Mouse (Mus musculus): ENCODE data around the gene Gm20388. TPM values are rescaled to one million over a fixed set of nuclear protein-coding genes. Genes with fewer than 3 reads are reported as not detected.

Gene Gm20388
- polyA plus RNA-seq, 1 experiment from 2014 or later, result 2.5 TPM

GRCm38 (mm10) chr8:122935118-122935517 lies 3024.5 kb downstream of the Gm20388 start:
- H3K27me3 ChIP-seq (ENCODE audit: low read depth, poor library complexity, severe bottlenecking), result no peaks in the 10 kb centered on the region
- H3K4me1 ChIP-seq, result peaks cover 27% of the 10 kb centered on the region
- no peak overlapping the region for H3K27ac ChIP-seq
- H3K4me3 ChIP-seq, result no peak overlapping the region
- no peaks in the 10 kb centered on the region for H3K9me3 ChIP-seq (replicated peaks)
- DNase-seq (ENCODE audit: low spot score), result no peak
- WGBS, result 89% methylated on average over 1 of the region's 1 CpGs
- no peaks in the 10 kb centered on the region for H3K36me3 ChIP-seq

- H3K27ac ChIP-seq, result no peak overlapping the region
- DNase-seq (ENCODE audit: low spot score), result no peak
- H3K9me3 ChIP-seq (replicated peaks), result no peaks in the 10 kb centered on the region
- 0 out of 2 replicates have a peak, but pooled peaks cover 1% of the 10 kb centered on the region for H3K36me3 ChIP-seq
- no peak overlapping the region for H3K4me3 ChIP-seq
- WGBS, result 88% methylated on average over 3 of the region's 3 CpGs
- H3K27me3 ChIP-seq (ENCODE audit: low read depth, poor library complexity, severe bottlenecking), result no peaks in the 10 kb centered on the region
- H3K4me1 ChIP-seq, result peaks cover 27% of the 10 kb centered on the region
Measured at GRCm38 (mm10) chr8:122935912-122936311, 3025.3 kb downstream of the Gm20388 start.

GRCm38 (mm10) chr8:122937545-122938053 lies 3027.0 kb downstream of the Gm20388 start:
- Histone ChIP-seq H3K4me1 (peaks cover 24% of the 10 kb centered on the region), H3K27ac (peak overlapping the region; percentile 54; the same call in 1 of the 2 replicates), H3K4me3 (no peak overlapping the region), H3K36me3 (0 out of 2 replicates have a peak, but pooled peaks cover 3% of the 10 kb centered on the region), H3K27me3 (ENCODE audit: low read depth, poor library complexity, severe bottlenecking) (no peaks in the 10 kb centered on the region), H3K9me3 (replicated peaks) (no peaks in the 10 kb centered on the region)
- WGBS, result 95% methylated on average over 2 of the region's 2 CpGs
- DNase-seq (ENCODE audit: low spot score), result no peak

- DNase-seq (ENCODE audit: low spot score), result no peak
Measured at GRCm38 (mm10) chr8:122938170-122938569, 3027.5 kb downstream of the Gm20388 start.

GRCm38 (mm10) chr8:122938591-122938990 lies 3027.9 kb downstream of the Gm20388 start:
- Histone ChIP-seq H3K36me3 (0 out of 2 replicates have a peak, but pooled peaks cover 3% of the 10 kb centered on the region), H3K4me1 (peaks cover 24% of the 10 kb centered on the region), H3K27me3 (ENCODE audit: low read depth, poor library complexity, severe bottlenecking) (no peaks in the 10 kb centered on the region), H3K9me3 (replicated peaks) (no peaks in the 10 kb centered on the region), H3K27ac (no peak overlapping the region), H3K4me3 (no peak overlapping the region)
- whole genome bisulfite sequencing, result 66% methylated on average over 4 of the region's 4 CpGs
- DNase-seq (ENCODE audit: low spot score), result no peak

More at GRCm38 (mm10) chr8:122938170-122938569, 3027.5 kb downstream of the Gm20388 start:
- WGBS, result 64% methylated on average over 3 of the region's 3 CpGs
- H3K9me3 ChIP-seq (replicated peaks), result no peaks in the 10 kb centered on the region
- H3K36me3 ChIP-seq, result 0 out of 2 replicates have a peak, but pooled peaks cover 3% of the 10 kb centered on the region
- H3K27ac ChIP-seq, result peak overlapping the region; percentile 54; the same call in 1 of the 2 replicates
- H3K4me3 ChIP-seq, result no peak overlapping the region
- H3K27me3 ChIP-seq (ENCODE audit: low read depth, poor library complexity, severe bottlenecking), result no peaks in the 10 kb centered on the region
- H3K4me1 ChIP-seq, result peaks cover 24% of the 10 kb centered on the region

GRCm38 (mm10) chr8:122942803-122943713 lies 3032.4 kb downstream of the Gm20388 start:
- no peak for DNase-seq (ENCODE audit: low spot score)

GRCm38 (mm10) chr8:122945775-122946174 lies 3035.1 kb downstream of the Gm20388 start:
- Histone ChIP-seq H3K27ac (no peak overlapping the region), H3K36me3 (0 out of 2 replicates have a peak, but pooled peaks cover 3% of the 10 kb centered on the region), H3K4me3 (no peak overlapping the region), H3K4me1 (0 out of 2 replicates have a peak, but pooled peaks cover 6% of the 10 kb centered on the region), H3K27me3 (ENCODE audit: low read depth, poor library complexity, severe bottlenecking) (no peaks in the 10 kb centered on the region), H3K9me3 (replicated peaks) (no peaks in the 10 kb centered on the region)
- 76% methylated on average over 2 of the region's 2 CpGs for WGBS
- no peak for DNase-seq (ENCODE audit: low spot score)

More at GRCm38 (mm10) chr8:122942803-122943713, 3032.4 kb downstream of the Gm20388 start:
- peaks cover 22% of the 10 kb centered on the region for H3K4me1 ChIP-seq
- 0 out of 2 replicates have a peak, but pooled peaks cover 3% of the 10 kb centered on the region for H3K36me3 ChIP-seq
- no peaks in the 10 kb centered on the region for H3K9me3 ChIP-seq (replicated peaks)
- WGBS, result 89% methylated on average over 9 of the region's 9 CpGs
- no peak overlapping the region for H3K27ac ChIP-seq
- no peak overlapping the region for H3K4me3 ChIP-seq
- no peaks in the 10 kb centered on the region for H3K27me3 ChIP-seq (ENCODE audit: low read depth, poor library complexity, severe bottlenecking)

GRCm38 (mm10) chr8:122949701-122950100 lies 3039.1 kb downstream of the Gm20388 start:
- WGBS, result 85% methylated on average over 5 of the region's 5 CpGs
- no peaks in the 10 kb centered on the region for H3K36me3 ChIP-seq
- no peak overlapping the region for H3K27ac ChIP-seq
- no peaks in the 10 kb centered on the region for H3K9me3 ChIP-seq (replicated peaks)
- H3K27me3 ChIP-seq (ENCODE audit: low read depth, poor library complexity, severe bottlenecking), result no peaks in the 10 kb centered on the region
- DNase-seq (ENCODE audit: low spot score), result no peak
- H3K4me3 ChIP-seq, result no peak overlapping the region
- H3K4me1 ChIP-seq, result peaks cover 11% of the 10 kb centered on the region; the same call in 1 of the 2 replicates

GRCm38 (mm10) chr8:122951456-122951855 lies 3040.8 kb downstream of the Gm20388 start:
- no peak overlapping the region for H3K27ac ChIP-seq
- peaks cover 11% of the 10 kb centered on the region; the same call in 1 of the 2 replicates for H3K4me1 ChIP-seq
- no peaks in the 10 kb centered on the region for H3K9me3 ChIP-seq (replicated peaks)

GRCm38 (mm10) chr8:122953028-122953427 lies 3042.4 kb downstream of the Gm20388 start:
- Histone ChIP-seq H3K9me3 (replicated peaks) (no peaks in the 10 kb centered on the region), H3K36me3 (no peaks in the 10 kb centered on the region), H3K27ac (no peak overlapping the region), H3K27me3 (ENCODE audit: low read depth, poor library complexity, severe bottlenecking) (no peaks in the 10 kb centered on the region), H3K4me1 (peaks cover 5% of the 10 kb centered on the region; the same call in 1 of the 2 replicates), H3K4me3 (no peak overlapping the region)
- no peak for DNase-seq (ENCODE audit: low spot score)
- 92% methylated on average over 6 of the region's 6 CpGs for WGBS

More at GRCm38 (mm10) chr8:122951456-122951855, 3040.8 kb downstream of the Gm20388 start:
- Histone ChIP-seq H3K27me3 (ENCODE audit: low read depth, poor library complexity, severe bottlenecking) (no peaks in the 10 kb centered on the region), H3K36me3 (no peaks in the 10 kb centered on the region), H3K4me3 (no peak overlapping the region)
- WGBS, result 96% methylated on average over 5 of the region's 5 CpGs
- DNase-seq (ENCODE audit: low spot score), result no peak

GRCm38 (mm10) chr8:122954090-122954799 lies 3043.6 kb downstream of the Gm20388 start:
- no peak for DNase-seq (ENCODE audit: low spot score)
- WGBS, result 85% methylated on average over 3 of the region's 3 CpGs
- Histone ChIP-seq H3K27me3 (ENCODE audit: low read depth, poor library complexity, severe bottlenecking) (no peaks in the 10 kb centered on the region), H3K4me1 (peaks cover 5% of the 10 kb centered on the region; the same call in 1 of the 2 replicates), H3K36me3 (no peaks in the 10 kb centered on the region), H3K4me3 (no peak overlapping the region), H3K9me3 (replicated peaks) (no peaks in the 10 kb centered on the region), H3K27ac (no peak overlapping the region)

- no peaks in the 10 kb centered on the region for H3K27me3 ChIP-seq (ENCODE audit: low read depth, poor library complexity, severe bottlenecking)
- DNase-seq (ENCODE audit: low spot score), result no peak
- peaks cover 5% of the 10 kb centered on the region; the same call in 1 of the 2 replicates for H3K4me1 ChIP-seq
- H3K27ac ChIP-seq, result no peak overlapping the region
- H3K9me3 ChIP-seq (replicated peaks), result no peaks in the 10 kb centered on the region
- H3K36me3 ChIP-seq, result no peaks in the 10 kb centered on the region
- no peak overlapping the region for H3K4me3 ChIP-seq
Measured at GRCm38 (mm10) chr8:122955195-122955594, 3044.6 kb downstream of the Gm20388 start.
